Mouse (Mus musculus): ENCODE measurements around the gene Syne3. TPM values are rescaled to one million over a fixed set of nuclear protein-coding genes. Genes with fewer than 3 reads are reported as not detected.

Syne3 gene
- total and polyA plus RNA-seq, 2 experiments from 2014 or later = 1.8 to 5.0 TPM

DNA sequence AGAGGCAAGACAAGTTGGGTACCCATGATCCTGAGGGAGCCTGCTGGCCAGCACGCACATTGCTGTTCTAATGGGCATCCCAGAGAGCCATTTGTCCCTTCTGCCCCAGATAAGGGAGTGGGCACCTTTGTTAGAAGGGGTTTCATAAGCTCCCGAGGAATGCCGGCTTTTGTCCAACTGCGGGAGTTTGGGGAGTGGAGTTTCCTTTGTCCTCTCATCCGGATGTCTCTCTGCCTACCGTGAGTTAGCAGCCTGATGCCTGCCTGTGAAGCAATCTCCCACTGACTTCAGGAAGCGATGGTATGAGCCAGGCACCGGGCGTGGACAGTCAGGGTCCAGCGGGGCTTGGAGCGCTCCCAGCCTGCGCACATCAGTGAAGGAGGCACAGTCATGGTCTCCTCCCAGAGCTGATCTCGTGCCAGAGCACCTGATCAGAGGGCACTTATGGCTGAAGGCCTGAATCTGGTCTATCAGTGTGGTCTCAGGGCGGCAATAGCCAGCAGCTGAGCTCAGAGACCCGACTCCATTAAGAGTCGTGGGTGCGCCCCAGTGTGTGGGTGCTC, 38.8 kb upstream of the Syne3 start:
- TF ChIP-seq CTCF (IDR thresholded peaks at IDR 0.05; ENCODE audit: low read depth) = no peak
- no peak for TF ChIP-seq EP300 (IDR thresholded peaks at IDR 0.05; ENCODE audit: low read depth)
- DNase-seq (ENCODE audit: low spot score) (no peak), ATAC-seq (ENCODE audit: insufficient read depth, low read depth) (no peak)
- Histone ChIP-seq H3K27me3 (ENCODE audit: control insufficient read depth, insufficient read depth, low read length) (no peaks in the 10 kb centered on the region), H3K4me3 (ENCODE audit: low read depth, low read length) (no peak overlapping the region), H3K9me3 (replicated peaks; ENCODE audit: control insufficient read depth, low read length) (no peaks in the 10 kb centered on the region), H3K9ac (replicated peaks; ENCODE audit: low read depth, low read length) (no peak overlapping the region), H3K4me2 (ENCODE audit: low read depth, low read length) (no peak overlapping the region), H3K4me1 (ENCODE audit: control insufficient read depth, insufficient read depth) (no peaks in the 10 kb centered on the region), H3K36me3 (replicated peaks; ENCODE audit: control insufficient read depth, insufficient read depth, low read length) (peaks cover 2% of the 10 kb centered on the region; the same call in 1 of the 2 replicates), H3K27ac (ENCODE audit: low read depth) (no peak overlapping the region)
- WGBS = 68% methylated on average over 17 of the region's 17 CpGs

DNA sequence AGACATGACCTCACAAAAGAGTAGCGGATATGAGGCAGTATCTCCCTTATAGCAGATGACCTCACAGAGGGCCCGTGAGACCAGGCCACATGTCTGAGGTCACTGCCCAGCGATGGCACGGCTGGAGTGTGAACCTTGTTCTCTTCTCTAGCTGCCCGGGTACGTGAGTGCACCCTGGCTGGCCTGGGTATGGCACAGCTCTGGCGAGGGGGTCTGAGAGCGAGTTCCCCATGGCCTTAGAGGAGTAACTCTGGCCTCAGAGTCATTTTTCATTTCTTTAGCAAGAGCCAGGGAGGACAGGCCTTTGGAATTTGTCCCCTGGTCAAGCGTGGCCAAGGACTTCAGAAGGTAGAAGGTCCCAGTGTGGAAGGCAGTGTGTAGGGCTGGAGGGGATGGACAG, 35.2 kb upstream of the Syne3 start:
- Histone ChIP-seq H3K9me3 (replicated peaks; ENCODE audit: control insufficient read depth, low read length) (no peaks in the 10 kb centered on the region), H3K36me3 (replicated peaks; ENCODE audit: control insufficient read depth, insufficient read depth, low read length) (peaks cover 34% of the 10 kb centered on the region), H3K9ac (replicated peaks; ENCODE audit: low read depth, low read length) (no peak overlapping the region), H3K4me1 (ENCODE audit: control insufficient read depth, insufficient read depth) (peaks cover 2% of the 10 kb centered on the region; the same call in 1 of the 2 replicates), H3K4me3 (ENCODE audit: low read depth, low read length) (no peak overlapping the region), H3K27ac (ENCODE audit: low read depth) (no peak overlapping the region), H3K27me3 (ENCODE audit: control insufficient read depth, insufficient read depth, low read length) (no peaks in the 10 kb centered on the region), H3K4me2 (ENCODE audit: low read depth, low read length) (no peak overlapping the region)
- no peak for ATAC-seq (ENCODE audit: insufficient read depth, low read depth)
- DNase-seq (ENCODE audit: low spot score) = no peak
- TF ChIP-seq EP300 (IDR thresholded peaks at IDR 0.05; ENCODE audit: low read depth) (no peak), CTCF (IDR thresholded peaks at IDR 0.05; ENCODE audit: low read depth) (no peak)
- 73% methylated on average over 9 of the region's 9 CpGs for WGBS

DNA sequence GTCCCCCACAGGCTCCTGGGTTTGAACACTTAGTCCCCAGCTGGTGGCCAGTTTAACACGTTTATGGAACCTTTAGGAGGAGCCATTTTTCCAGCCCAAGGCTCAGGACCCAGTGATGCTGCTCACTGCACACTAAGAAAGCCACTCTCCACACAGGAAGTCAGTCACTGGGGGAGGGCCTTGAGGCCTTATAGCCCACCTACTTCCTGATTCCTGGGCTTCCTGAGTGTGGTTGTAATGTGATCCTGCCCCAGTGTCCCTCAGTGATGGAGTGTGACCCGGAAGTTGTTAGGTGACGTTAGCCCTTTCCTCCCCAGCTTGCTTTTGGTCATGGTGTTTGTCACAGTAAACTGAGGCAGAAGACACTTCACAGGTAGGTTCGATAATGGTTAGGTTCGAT, 33.5 kb upstream of the Syne3 start:
- DNase-seq (ENCODE audit: low spot score) (no peak), ATAC-seq (ENCODE audit: insufficient read depth, low read depth) (no peak)
- Histone ChIP-seq H3K9ac (replicated peaks; ENCODE audit: low read depth, low read length) (no peak overlapping the region), H3K27ac (ENCODE audit: low read depth) (no peak overlapping the region), H3K4me2 (ENCODE audit: low read depth, low read length) (no peak overlapping the region), H3K27me3 (ENCODE audit: control insufficient read depth, insufficient read depth, low read length) (no peaks in the 10 kb centered on the region), H3K4me3 (ENCODE audit: low read depth, low read length) (no peak overlapping the region), H3K4me1 (ENCODE audit: control insufficient read depth, insufficient read depth) (peaks cover 13% of the 10 kb centered on the region), H3K9me3 (replicated peaks; ENCODE audit: control insufficient read depth, low read length) (no peaks in the 10 kb centered on the region), H3K36me3 (replicated peaks; ENCODE audit: control insufficient read depth, insufficient read depth, low read length) (peaks cover 34% of the 10 kb centered on the region)
- 88% methylated on average over 5 of the region's 5 CpGs for WGBS
- TF ChIP-seq EP300 (IDR thresholded peaks at IDR 0.05; ENCODE audit: low read depth) = no peak
- no peak for TF ChIP-seq CTCF (IDR thresholded peaks at IDR 0.05; ENCODE audit: low read depth)

DNA sequence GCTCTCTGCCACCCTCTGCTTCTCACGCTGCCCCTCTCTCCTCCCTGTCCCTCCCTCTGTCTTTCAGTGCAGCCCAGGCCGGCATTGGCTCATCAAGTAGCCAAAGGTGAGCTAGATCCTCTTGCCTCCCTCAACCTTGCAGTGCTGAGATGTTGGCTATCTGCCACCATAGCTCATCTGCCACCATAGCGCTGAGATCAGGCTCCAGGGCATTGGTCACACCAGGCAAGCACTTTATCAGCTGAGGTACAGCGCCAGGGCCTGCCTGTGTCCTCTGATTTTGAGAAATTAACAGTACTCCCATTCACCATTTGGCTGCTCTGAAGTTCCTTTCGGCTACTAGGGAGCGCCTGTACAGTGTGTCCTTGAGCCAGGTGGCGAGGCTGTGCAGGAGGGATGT, 31.3 kb upstream of the Syne3 start:
- no peak overlapping the region for H3K9ac ChIP-seq (replicated peaks; ENCODE audit: low read depth, low read length)
- H3K4me2 ChIP-seq (ENCODE audit: low read depth, low read length) = no peak overlapping the region
- 89% methylated on average over 7 of the region's 7 CpGs for WGBS
- H3K4me3 ChIP-seq (ENCODE audit: low read depth, low read length) = no peak overlapping the region
- H3K36me3 ChIP-seq (replicated peaks; ENCODE audit: control insufficient read depth, insufficient read depth, low read length) = peaks cover 34% of the 10 kb centered on the region
- DNase-seq (ENCODE audit: low spot score) (no peak), ATAC-seq (ENCODE audit: insufficient read depth, low read depth) (no peak)
- no peaks in the 10 kb centered on the region for H3K9me3 ChIP-seq (replicated peaks; ENCODE audit: control insufficient read depth, low read length)
- H3K27ac ChIP-seq (ENCODE audit: low read depth) = no peak overlapping the region
- peaks cover 13% of the 10 kb centered on the region for H3K4me1 ChIP-seq (ENCODE audit: control insufficient read depth, insufficient read depth)
- no peaks in the 10 kb centered on the region for H3K27me3 ChIP-seq (ENCODE audit: control insufficient read depth, insufficient read depth, low read length)
- TF ChIP-seq EP300 (IDR thresholded peaks at IDR 0.05; ENCODE audit: low read depth) (no peak), CTCF (IDR thresholded peaks at IDR 0.05; ENCODE audit: low read depth) (no peak)

DNA sequence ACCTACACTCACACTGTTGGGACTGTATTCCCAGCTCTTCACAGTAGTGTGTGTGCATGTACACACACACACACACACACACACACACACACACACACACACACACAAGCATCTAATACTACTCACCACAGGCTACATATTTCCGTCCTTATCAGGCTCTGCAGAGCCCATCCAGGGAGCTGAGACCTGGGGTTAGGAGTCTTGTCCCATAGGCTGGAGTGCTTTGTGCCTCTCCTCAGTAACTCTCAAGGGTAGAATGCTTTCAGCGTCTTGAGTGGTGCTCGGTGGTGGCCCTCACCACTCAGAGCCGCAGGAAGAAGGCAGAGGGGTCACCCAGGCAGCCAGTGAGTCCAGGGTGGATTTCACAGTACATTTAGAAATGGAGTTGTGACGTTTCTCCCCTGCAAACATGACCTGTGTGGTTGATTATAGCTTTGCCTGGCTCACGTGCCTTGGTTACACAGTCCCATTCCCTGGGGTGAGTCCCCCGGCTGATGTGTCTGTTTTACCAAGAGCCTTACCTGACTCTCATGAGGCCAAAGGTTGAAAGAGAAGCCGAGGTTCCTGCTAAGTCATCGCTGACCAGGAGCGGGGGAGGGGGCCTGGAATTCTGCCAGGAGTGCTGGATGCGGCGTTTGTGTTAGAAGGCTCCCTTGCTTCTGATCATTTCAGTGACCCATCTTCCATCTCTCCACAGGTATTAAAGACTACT, 30.1 kb upstream of the Syne3 start:
- Histone ChIP-seq H3K4me3 (ENCODE audit: low read depth, low read length) (no peak overlapping the region), H3K9ac (replicated peaks; ENCODE audit: low read depth, low read length) (no peak overlapping the region), H3K27ac (ENCODE audit: low read depth) (no peak overlapping the region), H3K9me3 (replicated peaks; ENCODE audit: control insufficient read depth, low read length) (no peaks in the 10 kb centered on the region), H3K4me1 (ENCODE audit: control insufficient read depth, insufficient read depth) (peaks cover 18% of the 10 kb centered on the region), H3K36me3 (replicated peaks; ENCODE audit: control insufficient read depth, insufficient read depth, low read length) (peaks cover 34% of the 10 kb centered on the region), H3K27me3 (ENCODE audit: control insufficient read depth, insufficient read depth, low read length) (no peaks in the 10 kb centered on the region), H3K4me2 (ENCODE audit: low read depth, low read length) (no peak overlapping the region)
- ATAC-seq (ENCODE audit: insufficient read depth, low read depth) (0 out of 2 replicates have a peak, but pooled peaks have one; percentile 13), DNase-seq (ENCODE audit: low spot score) (no peak)
- no peak for TF ChIP-seq CTCF (IDR thresholded peaks at IDR 0.05; ENCODE audit: low read depth)
- TF ChIP-seq EP300 (IDR thresholded peaks at IDR 0.05; ENCODE audit: low read depth) = no peak
- WGBS = 36% methylated on average over 12 of the region's 12 CpGs

Measured in heart, postnatal 0 days (tissue).